Mouse (Mus musculus): ENCODE measurements around the gene Rbp7.
"Not testable (repeated sequence)": the region's sequence is repeated elsewhere in the genome, so short reads cannot be mapped to it uniquely, and the experiment has no call there.

The Rbp7 gene

DNA sequence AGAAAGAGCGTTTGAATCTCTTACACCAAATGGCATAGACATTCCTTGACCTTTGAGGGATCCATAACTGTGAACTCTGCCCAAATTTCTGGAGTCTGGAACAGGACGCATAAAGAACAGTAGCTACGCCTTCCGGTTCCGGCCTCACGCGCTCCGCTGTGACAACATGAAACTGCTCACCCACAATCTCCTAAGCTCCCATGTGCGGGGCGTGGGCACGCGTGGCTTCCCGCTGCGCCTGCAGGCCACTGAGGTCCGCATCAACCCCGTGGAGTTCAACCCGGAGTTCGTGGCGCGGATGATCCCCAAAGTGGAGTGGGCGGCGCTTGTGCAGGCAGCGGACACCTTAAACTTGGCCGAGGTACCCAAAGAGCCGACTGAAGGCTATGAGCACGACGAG, 2.4 kb upstream of the Rbp7 start:
- not testable (repeated sequence) for DNase-seq (ENCODE audit: low spot score)

DNA sequence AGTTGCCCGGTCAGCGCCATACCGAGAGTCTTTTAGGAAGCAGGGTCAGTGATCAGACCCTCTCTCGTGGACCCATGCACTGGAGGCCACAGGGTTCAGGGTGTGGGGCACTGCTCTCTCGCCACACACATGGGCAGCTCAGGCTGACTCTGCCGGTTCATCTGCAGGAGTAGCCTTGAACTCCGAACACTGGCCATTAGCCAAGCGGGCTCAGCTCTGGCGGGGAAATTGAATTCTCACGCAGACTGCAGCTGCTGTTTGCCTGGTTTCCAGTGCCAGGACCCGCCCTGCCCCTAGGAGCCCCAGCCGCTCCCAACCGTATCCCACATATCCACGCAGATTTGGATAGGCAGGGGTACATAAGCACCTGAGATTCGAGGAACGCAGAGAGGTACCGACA, 515 bp downstream of the Rbp7 start:
- DNase-seq (ENCODE audit: low spot score), result no peak

DNA sequence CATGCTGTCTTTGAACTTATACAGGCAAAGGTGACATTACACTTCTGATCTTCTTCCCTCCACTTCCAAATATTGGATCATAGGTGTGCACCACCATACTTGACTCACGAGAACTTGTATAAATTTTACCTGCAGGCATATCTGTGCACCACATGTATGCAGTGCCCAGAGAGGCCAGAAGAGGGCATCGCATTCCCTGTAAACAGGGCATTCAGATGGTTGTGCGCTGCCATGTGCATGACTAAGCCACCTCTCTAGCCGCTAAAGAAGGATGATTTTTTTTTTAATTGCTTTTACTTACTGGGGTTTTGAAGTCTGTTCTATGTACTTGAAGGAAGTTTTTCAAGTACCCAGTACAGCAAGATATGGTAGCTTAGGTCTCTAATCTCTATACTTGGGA, 1.1 kb downstream of the Rbp7 start:
- DNase-seq (ENCODE audit: low spot score), result peak; percentile 56

DNA sequence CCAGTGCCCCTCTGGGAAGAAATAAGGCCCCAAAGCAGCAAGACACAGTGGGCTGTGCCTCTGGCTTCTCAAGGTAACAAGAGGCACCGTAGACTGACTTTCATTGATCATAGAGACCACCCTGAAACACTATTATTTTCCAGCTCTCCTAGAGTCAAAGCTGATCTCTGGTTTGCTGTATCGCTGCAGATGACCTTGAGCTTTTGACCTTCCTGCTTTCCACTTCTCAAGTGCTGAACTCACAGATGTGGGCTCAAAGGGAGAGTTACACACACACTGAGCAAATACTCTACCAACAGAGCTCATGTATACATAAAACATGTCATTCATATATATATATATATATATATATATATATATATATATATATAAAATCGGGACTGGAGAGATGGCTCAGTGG, 4.1 kb downstream of the Rbp7 start:
- DNase-seq (ENCODE audit: low spot score), result no peak

DNA sequence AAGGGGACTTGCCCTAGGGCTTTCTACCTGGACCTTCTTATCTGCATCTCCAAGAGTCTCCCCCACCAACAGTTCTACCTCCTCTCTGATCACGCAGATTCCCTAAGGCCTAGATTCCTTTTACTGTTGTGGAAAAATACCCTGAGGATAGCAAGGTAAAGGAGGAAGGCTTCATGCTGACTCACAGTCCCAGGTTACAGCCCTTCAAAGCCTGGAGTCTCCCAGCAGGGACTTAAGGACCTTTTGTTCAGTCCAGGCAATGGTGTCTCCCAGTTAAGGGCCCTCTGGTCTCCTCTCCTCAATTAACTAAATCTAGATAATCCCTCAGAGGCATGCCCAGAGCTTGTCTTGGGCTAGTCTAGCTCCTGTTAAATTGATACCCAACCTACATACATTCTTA, 8.5 kb downstream of the Rbp7 start:
- no peak for DNase-seq (ENCODE audit: low spot score)

DNA sequence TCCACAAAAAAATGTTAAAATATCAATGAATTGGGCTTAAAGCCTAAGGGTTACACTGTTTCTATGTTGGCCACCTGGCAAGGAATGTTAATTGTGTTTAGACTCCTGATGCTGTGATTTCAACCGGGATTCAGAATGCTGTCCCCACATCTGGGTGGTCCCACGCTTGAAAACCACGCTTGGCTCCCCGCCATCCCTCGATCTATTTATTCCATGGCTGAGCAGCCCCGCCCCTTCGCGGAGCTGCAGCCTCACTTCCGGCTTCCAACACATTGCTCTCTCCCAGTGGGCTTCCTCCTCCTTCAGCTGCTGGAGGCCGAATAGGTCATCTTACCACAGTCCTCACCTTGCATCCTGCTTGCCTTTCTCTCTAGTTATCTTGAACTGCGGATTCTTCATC, 8.9 kb downstream of the Rbp7 start:
- DNase-seq (ENCODE audit: low spot score), result peak; percentile 42

DNA sequence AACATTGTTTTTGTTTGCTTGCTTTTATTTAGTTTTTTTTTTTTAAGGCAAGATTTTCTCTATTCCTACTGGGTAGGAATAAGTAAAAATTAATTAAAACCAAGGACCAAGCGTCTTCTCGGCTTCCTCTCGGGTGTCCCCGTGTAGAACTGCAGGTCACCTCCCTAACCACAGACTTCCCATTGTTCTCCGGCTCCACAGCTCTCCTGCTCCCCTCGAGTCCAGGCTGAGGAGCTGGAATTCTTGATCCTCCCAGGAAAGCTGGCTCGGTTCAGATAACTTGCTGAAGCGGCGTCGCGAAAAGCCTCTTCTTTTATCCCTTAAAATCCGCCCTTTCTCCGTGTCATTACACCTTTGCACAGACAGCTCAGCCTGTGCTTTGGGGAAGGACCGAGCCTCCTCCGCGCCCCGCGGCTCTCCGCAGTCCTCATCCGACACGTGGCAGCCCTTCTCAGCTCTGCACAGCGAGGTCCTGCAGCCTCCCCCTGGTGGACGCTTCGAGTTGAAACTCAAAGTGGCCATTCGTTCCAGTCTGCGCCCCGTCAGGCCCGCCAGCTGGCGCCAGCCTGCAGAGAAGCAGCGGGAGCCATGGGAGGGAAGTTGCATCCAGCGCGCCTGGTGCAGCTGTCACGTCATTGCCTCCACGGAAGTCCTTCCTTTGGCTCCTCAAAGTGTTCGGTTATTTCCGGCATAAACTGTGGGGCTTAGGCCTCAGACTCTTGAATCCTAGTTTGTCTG, 9.6 kb downstream of the Rbp7 start:
- DNase-seq (ENCODE audit: low spot score), result peak; percentile 91

DNA sequence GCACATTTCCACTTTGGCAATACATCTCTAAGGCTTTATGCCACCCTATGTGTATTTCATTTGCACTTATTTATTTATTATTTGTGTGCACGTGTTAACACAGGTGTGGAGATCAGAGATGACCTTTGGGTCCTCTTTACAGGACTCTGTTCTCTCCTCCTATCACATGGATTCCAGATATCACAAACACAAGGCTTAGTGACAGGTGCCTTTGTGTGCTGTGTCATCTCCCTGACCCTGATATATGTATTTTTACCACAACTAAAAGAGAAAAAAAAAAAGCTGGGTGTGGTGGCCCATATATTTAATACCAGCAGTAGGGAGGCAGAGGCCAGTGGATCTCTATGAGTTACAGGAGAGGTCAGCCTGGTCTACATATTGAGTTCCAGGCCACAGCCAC, 10.3 kb downstream of the Rbp7 start:
- no peak for DNase-seq (ENCODE audit: low spot score)

DNA sequence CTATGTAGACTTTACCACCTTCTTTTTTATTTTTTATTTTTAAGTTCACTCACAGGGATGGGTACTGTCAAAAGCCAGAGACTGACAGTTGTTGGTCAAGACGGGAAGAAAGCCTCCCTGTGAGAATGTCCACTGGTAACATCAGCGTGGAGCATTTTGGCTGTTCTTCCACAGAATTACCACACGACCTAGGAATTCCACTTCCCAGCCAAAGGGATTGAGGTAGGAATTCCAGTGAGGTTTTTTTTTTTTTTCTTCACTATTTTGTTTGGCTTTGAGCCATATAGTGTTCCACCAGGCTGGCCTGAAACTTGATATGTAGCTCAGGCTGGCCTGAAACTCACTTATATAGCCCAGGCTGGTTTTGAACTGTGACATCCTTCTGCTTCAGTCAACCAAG, 12.3 kb downstream of the Rbp7 start:
- no peak for DNase-seq (ENCODE audit: low spot score)

DNA sequence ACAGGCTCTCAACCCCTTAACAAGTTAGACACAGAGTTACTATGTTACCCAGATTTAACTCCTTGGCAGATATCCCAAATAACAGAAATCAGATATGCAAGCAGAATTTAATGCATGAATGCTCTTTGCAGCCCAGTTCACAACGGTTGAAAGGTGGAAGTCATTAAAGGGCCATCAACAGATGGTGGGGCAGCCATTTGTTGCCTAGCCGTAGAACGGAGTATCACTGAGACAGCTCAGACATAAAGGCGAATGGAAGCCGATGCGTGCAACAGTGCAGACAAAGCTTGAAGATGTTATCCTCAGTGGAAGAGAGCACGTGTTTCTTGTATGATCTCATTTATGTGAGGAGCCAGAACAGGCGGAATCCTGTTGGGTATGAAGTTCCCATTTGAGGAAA, 14.2 kb downstream of the Rbp7 start:
- DNase-seq (ENCODE audit: low spot score), result no peak

DNA sequence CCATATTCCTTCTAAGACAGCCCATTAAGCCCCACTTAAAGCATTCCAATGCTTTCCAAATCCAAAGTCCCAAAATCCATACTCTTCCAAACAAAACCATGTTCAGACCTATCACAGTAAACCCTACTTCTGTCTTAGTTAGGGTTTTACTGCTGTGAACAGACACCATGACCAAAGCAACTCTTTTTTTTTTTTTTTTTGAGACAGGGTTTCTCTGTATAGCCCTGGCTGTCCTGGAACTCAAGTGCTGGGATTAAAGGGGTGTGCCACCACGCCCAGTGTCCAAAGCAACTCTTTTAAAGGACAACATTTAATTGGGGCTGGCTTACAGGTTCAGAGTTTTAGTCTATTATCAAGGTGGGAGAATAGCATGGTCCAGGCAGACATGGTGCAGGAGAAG, 22.9 kb downstream of the Rbp7 start:
- not testable (repeated sequence) for DNase-seq (ENCODE audit: low spot score)

DNA sequence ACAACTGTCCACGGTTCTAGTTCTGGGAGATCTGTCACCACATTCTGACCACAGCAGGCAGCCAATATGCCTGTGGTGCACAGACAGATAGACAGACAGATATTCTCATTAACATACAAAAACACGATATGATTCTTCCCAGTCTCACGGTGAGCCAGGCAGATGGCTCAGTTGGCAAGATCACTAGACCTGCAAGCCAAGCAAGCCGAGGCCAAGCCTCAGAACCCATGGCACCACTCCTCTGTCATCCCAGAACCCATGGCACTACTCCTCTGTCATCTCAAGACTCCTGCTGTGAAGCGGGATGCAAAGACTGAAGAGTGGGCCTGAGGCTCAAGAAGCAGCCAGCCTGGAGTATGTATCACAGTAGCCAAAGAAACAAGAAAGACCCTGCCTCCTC, 25.2 kb downstream of the Rbp7 start:
- DNase-seq (ENCODE audit: low spot score), result no peak

DNA sequence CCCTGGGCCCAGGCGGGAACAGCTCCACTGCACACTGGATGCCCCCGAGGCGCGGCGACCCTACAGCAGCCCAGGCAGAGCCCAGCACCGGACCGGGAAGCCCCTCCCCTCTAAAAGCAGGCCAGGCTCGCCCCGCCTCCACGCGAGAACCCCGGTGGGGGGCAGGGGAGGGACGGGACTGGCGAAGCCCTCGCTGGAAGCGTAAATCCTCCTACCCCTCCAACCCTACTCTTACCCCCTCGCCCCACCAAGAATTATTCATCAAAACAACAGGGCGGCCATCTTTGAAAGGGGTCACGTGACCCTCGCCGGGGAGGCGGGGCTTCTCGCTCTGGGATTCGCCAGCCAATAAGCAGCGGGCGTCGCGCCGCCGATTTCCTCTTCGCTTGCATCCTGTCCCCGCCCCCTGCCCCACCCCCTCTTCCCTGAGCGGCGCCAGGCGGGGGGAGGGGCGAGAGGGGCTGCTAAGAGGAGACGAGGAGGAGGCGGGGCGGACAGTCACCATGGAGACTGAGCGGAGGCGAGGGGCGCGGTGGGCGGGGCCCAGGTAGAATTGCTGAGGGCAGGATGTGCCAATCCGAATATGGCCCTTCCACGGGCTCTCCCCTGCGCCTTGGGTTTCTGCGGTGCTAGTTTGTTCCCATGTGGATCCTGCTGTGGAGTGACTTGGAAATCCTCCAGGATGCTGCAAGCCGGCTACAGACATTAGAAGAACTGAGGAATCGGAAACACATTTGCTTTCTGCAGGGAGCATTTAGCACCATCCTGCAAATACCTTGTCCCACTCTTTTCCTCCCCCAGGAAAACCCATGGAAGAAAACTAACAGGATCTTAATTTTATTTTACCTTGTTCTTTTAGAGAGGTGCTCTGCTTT, 28.2 kb downstream of the Rbp7 start, which contains the start of gene Ube4b:
TSS of gene Ube4b (minus strand) at position 425 of the 875 bp plus-strand sequence.
- peak; percentile 95 for DNase-seq (ENCODE audit: low spot score)

DNA sequence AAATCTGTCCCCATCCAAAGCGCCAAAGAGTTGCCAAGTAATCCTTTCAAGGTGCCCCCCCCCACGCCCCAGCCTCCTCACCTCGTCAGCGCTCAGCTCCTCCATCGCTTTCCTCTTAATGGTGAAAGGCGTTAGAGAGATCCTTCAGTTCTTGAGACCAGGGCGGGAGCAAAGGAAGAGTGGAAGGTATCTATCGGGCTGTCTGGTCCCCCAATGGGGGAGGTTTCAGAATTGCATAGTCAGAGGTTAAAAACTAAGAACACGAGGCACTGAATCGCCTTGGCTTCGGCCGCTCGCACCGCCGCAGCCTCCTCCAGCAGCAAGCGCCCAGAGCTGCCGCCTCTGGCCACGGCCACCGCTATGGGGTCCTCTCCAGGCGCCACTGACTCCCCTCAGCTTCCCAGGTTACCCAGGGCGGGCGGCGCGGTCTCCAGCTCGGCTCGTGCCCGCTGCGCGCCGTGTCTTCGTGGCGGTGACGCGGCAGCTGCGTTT, 28.9 kb downstream of the Rbp7 start:
- no peak for DNase-seq (ENCODE audit: low spot score)

DNA sequence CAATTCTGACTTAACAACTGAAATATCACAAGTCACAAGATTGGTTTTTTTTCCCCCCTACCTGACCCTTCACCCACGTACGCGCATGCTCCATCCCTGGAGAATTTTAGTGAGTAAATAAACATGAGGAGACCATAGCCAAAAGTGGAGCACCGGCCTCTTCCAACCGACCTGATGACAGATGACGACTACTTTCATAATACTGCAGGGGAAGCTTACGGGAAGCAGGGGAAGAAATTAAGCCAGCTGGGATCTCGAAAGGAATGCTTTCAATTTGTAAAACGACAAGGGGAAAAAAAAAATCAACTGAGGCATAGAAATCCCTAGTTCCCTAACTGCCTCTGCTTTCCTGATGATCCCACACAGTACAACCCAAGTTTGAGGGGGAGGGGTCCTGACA, 30.0 kb downstream of the Rbp7 start:
- no peak for DNase-seq (ENCODE audit: low spot score)

DNA sequence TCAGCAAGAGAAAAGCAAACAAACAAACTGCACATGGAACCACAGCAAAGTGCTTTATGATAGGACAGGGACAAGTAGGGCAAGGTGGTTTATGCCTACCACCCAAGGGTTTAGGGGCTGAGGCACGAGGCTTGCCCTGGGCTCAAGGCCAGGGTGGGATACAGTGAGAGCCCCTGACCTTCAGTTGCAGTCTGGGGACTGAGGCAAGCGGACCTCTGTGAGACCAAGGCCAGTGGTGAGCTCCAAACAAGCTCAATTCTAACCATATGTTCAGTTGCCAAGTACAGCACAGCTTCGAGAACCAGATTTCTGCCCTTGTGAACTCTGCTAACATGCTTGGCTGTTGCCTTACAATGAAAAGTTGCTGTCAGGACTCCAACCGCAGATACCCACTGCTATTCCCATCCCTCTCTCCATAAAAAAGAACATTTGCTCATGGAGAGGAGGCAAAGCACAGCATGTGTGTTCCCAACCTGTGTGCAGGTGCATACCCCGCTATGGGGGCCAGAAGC, 36.9 kb downstream of the Rbp7 start:
- no peak for DNase-seq (ENCODE audit: low spot score)

DNA sequence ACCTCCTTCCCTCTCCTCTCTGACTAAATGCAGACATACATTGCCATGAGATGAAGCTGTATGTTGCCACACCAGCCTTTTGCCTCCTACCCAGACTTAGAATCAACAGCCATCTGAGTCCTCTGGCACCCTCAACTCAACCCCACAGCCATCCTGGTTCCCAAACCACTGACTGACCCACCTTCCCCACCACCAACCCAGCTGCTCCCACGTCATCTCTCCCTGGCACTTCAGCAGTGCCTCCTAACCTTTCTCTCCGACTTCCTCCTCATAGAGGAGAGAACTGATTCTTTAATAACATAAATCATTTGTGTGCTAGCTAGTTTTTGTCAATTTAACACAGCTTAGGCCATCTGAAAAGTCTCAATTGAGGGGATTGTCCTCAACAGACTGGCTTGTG, 37.8 kb downstream of the Rbp7 start:
- no peak for DNase-seq (ENCODE audit: low spot score)

DNA sequence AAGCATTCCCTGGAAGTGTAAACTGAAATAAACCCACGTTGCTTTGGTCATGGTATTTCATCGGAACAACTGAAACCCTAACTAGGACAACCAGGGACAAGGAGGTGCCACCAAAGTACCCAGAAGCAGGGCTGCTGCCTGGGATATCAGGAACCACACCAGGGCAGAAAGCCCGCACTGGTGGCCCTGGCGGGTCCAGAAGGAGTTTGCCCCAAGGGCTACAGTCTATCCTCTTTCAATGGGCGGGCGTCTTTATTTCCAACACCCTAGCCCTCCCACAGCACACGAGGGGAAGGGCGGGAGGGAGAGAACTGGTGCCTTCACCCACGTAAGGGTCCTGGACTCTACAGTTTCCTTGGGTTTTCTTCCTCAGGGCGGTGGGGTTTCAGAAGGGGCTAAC, 38.4 kb downstream of the Rbp7 start:
- DNase-seq (ENCODE audit: low spot score), result no peak

DNA sequence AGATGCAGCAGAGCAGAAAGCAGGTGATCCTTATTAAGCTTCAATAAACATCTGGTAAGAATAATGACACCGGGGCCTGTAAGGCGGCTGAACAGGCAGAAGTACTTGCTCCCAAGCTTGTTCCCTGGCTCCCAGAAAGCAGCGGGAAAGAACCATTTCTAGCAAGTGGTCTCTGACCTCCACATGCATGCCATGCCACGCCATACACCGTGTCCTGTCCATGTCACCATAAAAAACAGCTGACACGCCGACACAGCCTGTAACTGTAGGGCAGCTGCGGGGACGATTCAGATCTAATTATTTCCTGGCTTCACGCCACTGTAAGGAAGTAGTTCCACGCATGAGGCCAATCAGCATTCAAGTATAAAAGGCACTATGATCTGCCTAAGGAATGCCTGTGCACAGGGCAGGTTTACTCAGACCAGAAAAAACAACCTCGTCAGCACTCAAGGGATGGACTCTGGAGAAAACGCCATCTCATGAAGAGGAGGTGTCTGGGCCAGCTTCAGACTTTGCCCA, 39.1 kb downstream of the Rbp7 start:
- DNase-seq (ENCODE audit: low spot score), result no peak

DNA sequence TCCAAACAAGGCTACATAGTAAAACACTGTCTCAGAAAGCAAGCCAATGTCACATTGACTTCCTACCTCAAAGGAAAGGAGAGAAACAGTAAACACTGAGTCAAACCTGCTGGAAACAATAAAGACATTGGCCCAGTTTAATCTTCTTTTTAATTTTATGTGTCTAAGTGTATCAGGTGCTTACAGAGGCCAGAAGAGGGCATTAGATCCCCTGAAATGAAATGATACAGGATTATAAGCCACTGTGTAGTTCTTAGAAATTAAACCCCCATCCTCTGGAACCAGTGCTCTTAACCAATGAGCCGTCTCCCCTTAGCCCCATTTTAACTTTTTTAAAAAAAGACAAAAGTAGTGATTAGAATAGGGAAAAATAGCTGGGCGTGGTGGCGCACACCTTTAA, 40.5 kb downstream of the Rbp7 start:
- no peak for DNase-seq (ENCODE audit: low spot score)

DNA sequence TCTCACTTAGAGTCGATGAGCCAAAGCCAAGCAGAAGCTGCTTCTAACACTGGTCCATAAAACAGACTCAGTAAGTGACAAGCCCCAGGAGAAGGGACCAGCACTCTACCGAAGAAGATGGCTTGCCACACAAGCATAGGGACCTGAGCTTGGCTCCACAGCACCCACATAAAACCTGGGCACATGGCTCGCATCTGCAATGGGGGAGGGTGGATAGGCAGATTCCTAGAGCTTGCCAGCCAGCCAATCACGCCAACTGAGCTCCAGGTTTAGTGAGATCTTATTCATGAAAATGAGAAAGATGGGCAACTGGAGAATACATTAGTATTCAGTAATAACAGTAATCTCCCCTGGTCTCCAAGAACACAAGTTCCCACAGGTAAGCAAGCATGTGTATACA, 45.0 kb downstream of the Rbp7 start:
- DNase-seq (ENCODE audit: low spot score), result no peak

DNA sequence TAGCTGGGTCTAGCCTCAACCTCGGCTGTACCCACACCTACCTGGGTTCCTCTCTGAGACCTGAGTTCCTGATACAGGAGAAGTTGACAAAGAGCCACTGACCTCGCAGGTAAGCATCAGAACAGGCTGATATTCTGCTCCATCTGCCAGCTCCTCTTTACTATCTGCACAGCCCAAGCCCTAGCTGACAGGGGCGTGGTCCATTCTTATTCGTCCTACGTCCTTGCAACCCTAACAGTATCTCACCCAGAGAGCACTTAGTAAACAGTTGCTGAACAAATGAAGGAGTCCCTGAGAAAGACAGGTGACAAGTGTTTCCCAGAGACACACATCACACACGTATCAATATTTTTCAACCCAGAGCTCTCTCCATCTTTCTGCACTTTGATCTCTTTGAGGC, 46.4 kb downstream of the Rbp7 start:
- DNase-seq (ENCODE audit: low spot score), result no peak

DNA sequence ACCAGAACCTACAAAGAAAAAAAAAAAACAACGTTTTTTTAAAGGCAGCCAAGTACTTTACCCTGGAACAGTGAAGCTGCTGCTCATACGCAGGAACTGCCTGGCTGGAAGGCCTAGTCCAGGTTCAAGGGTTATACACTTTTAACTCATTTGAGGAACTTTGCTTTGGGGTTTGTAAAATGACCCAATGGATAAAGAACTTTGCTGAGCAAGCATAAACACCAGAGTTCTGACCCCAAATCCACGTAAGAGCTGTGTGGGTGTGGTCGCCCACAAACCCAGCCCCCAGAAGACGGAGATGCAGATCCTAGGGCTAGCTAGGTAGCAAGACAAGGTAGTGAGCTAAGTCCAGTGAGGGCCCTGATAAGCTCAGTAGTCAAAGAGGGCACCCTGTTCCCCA, 47.3 kb downstream of the Rbp7 start:
- no peak for DNase-seq (ENCODE audit: low spot score)
